In the genomic region with DNA sequence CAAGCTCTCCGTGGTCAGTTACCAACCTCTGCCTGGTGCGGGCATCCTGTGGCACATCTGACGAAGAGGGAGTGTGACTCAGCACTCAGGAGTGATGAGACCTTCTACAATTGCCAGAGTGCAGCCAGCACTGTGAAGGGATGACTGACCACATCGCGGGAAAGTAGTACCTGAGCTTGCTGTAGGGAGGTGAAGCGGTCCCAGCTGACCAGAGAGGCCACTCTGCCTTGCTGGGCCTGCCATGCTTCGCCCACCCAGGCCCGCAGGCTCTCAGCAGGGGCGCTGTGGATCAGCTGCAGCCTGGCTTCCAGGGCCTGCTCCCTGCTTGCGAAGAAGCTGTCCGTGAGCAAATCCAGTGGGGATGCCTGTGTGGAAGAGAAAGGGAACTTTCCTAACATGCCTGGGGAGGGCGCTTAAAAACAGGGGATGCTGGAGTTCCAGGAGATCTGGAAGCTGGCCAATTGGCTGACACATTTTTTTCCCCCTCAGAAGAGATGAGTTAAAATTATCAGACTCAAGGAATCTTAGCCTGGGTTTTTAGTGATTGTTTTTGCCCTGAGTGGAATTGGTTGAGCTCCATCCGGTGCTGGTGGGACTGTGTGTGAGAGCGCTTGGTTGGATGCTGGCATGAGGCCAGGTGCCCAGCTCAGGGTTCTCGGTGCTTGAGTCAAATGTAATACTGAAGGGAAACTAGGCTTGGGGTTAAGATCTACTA, we compare ENCODE assay signal across 10 mouse cellular contexts. TPM values are rescaled to one million over a fixed set of nuclear protein-coding genes. Genes with fewer than 3 reads are reported as not detected.
DNase-seq lines count a peak whose midpoint lies in the region; ATAC-seq and TF ChIP-seq lines count a peak whose summit lies in the region.
"Had no signal": no experiment of that assay in that cellular context is flagged by ENCODE, and none has a peak within 500 bp of the region (broad histone marks: within the 10 kb centered on the region; RNA-seq: fewer than 3 reads in every experiment).

No protein-coding gene starts in this region.

- peaks cover 62% of the 10 kb centered on the region for H3K36me3 ChIP-seq in kidney, embryonic 15.5 days
- peaks cover 4% of the 10 kb centered on the region; the same call in 1 of the 2 replicates for H3K36me3 ChIP-seq in thymus, adult 2 months (ENCODE audit: control insufficient read depth, insufficient read depth, low read length)

- no peaks in the 10 kb centered on the region for H3K9me3 ChIP-seq in kidney, embryonic 15.5 days (replicated peaks)

- WGBS in kidney, embryonic 15.5 days: 90% methylated on average over 15 of the region's 15 CpGs
- WGBS in thymus, adult 2 months: 91% methylated on average over 15 of the region's 15 CpGs

- ATAC-seq in kidney, embryonic 15.5 days (replicated peaks; ENCODE audit: low FRiP score): no peak

- DNase-seq in kidney, postnatal 10 days: peak; percentile 34
- DNase-seq in brain, adult 2 months (ENCODE audit: low read depth, low spot score): peak; percentile 90
- peak; percentile 44 to 81 for DNase-seq in frontal cortex, adult 2 months (ENCODE audit: extremely low spot score in 1 of 2, low spot score in 1 of 2)
- peak; percentile 75 for DNase-seq in right cerebral cortex, adult 18-20 months
- DNase-seq in thymus, postnatal 0 days (ENCODE audit: low spot score): no peak
- no peak for DNase-seq in embryo, embryonic 10 days (ENCODE audit: low spot score)
- DNase-seq in thymus, adult 2 months: no peak
- DNase-seq: heart, postnatal 14 days; thymus, postnatal 36 days had no signal

- no peak overlapping the region for H3K4me2 ChIP-seq in kidney, embryonic 15.5 days

- H3K4me3 ChIP-seq in kidney, embryonic 15.5 days (replicated peaks): no peak overlapping the region
- H3K4me3 ChIP-seq in thymus, adult 2 months (ENCODE audit: control insufficient read depth, insufficient read depth, low read length): no peak overlapping the region

- H3K9ac ChIP-seq in kidney, embryonic 15.5 days: no peak overlapping the region

- H3K27ac ChIP-seq in kidney, embryonic 15.5 days: no peak overlapping the region
- no peak overlapping the region for H3K27ac ChIP-seq in thymus, adult 2 months (ENCODE audit: control insufficient read depth, insufficient read depth, low read length)

- TF ChIP-seq POLR2A in thymus, adult 2 months (IDR thresholded peaks at IDR 0.05; ENCODE audit: control insufficient read depth, extremely low read depth, insufficient read depth, low read length, poor library complexity): no peak

- no peaks in the 10 kb centered on the region for H3K27me3 ChIP-seq in kidney, embryonic 15.5 days
- H3K27me3 ChIP-seq in thymus, adult 2 months (ENCODE audit: control insufficient read depth, insufficient read depth, low read length): no peaks in the 10 kb centered on the region

- no peaks in the 10 kb centered on the region for H3K4me1 ChIP-seq in kidney, embryonic 15.5 days
- no peaks in the 10 kb centered on the region for H3K4me1 ChIP-seq in thymus, adult 2 months (replicated peaks; ENCODE audit: control insufficient read depth, insufficient read depth, low read length)

- no peak for TF ChIP-seq CTCF in thymus, adult 2 months (IDR thresholded peaks at IDR 0.05; ENCODE audit: borderline replicate concordance, control insufficient read depth, extremely low read depth, insufficient read depth, low read length, poor library complexity)

RNA-seq across cellular contexts. Expression of gene Fan1, which starts 24.6 kb away (rescaled TPM):
- polyA plus RNA-seq in kidney, embryonic 15.5 days (2015; fragmentation: Nextera tagmentation; extraction: Ambion mirVana): 6.9 and 8.3 TPM in 2 replicates
- polyA plus RNA-seq in frontal cortex, adult 2 months (2012; rRNA removed): 3.4 and 4.2 TPM in 2 replicates
- polyA plus RNA-seq in thymus, postnatal 0 days (2015; fragmentation: Nextera tagmentation; extraction: Ambion mirVana): 3.7 and 5.9 TPM in 2 replicates
- 2.8 and 3.3 TPM in 2 replicates for polyA plus RNA-seq in thymus, adult 2 months (2012; rRNA removed)

RNA-seq across cellular contexts. Expression of gene Mphosph10, which starts 42.8 kb away (rescaled TPM):
- 43.1 and 43.2 TPM in 2 replicates for polyA plus RNA-seq in kidney, embryonic 15.5 days (2015; fragmentation: Nextera tagmentation; extraction: Ambion mirVana)
- polyA plus RNA-seq in frontal cortex, adult 2 months (2012; rRNA removed): 10.3 and 13.7 TPM in 2 replicates
- 46.5 and 49.1 TPM in 2 replicates for polyA plus RNA-seq in thymus, postnatal 0 days (2015; fragmentation: Nextera tagmentation; extraction: Ambion mirVana)
- polyA plus RNA-seq in thymus, adult 2 months (2012; rRNA removed): 1.6 and 1.8 TPM in 2 replicates

RNA-seq across cellular contexts. Expression of gene Mcee, which starts 43.1 kb away (rescaled TPM):
- polyA plus RNA-seq in kidney, embryonic 15.5 days (2015; fragmentation: Nextera tagmentation; extraction: Ambion mirVana): 94.4 and 97.5 TPM in 2 replicates
- 62.2 and 69.6 TPM in 2 replicates for polyA plus RNA-seq in frontal cortex, adult 2 months (2012; rRNA removed)
- 55.6 and 58.3 TPM in 2 replicates for polyA plus RNA-seq in thymus, postnatal 0 days (2015; fragmentation: Nextera tagmentation; extraction: Ambion mirVana)
- 15.0 and 16.9 TPM in 2 replicates for polyA plus RNA-seq in thymus, adult 2 months (2012; rRNA removed)

Comparison
In these comparisons a context has a peak if more than half of its experiments do, and no peak if none do; other contexts are left out.
1. DNase-seq: peak in kidney, postnatal 10 days (single experiment), brain, adult 2 months (single experiment), frontal cortex, adult 2 months (2 of 2) and right cerebral cortex, adult 18-20 months (single experiment); none in thymus, postnatal 0 days (single experiment), embryo, embryonic 10 days (single experiment) and thymus, adult 2 months (single experiment).